Mouse (Mus musculus) intestine, postnatal 0 days (tissue): ENCODE measurements around the gene Pip5k1b. TPM values are rescaled to one million over a fixed set of nuclear protein-coding genes. Genes with fewer than 3 reads are reported as not detected.

Experiments used
- ATAC-seq: fragments of 200-750 bp; cut with Nextera tagmentation; 2 replicates; pipeline ENCODE4 v1.8.0; 2017; ENCODE audit warnings: mild to moderate bottlenecking, moderate TSS enrichment, moderate library complexity
- H3K27ac ChIP-seq: fragments of 300-500 bp; sonication (generic); 2 replicates; pipeline ENCODE4 v1.5.1; 2014; ENCODE audit warnings: mild to moderate bottlenecking, low read depth, low read length, moderate library complexity
- H3K27me3 ChIP-seq: fragments of 300-500 bp; sonication (generic); replicated peaks from 2 replicates; pipeline ENCODE4 v1.6.1; 2014; ENCODE audit warnings: low read length, mixed read lengths; ENCODE audit not compliant: control insufficient read depth, insufficient read depth
- H3K36me3 ChIP-seq: fragments of 300-500 bp; sonication (generic); 2 replicates; pipeline ENCODE4 v1.6.1; 2014; ENCODE audit warnings: mild to moderate bottlenecking, moderate library complexity; ENCODE audit not compliant: control insufficient read depth, insufficient read depth
- H3K4me1 ChIP-seq: fragments of 300-500 bp; sonication (generic); replicated peaks from 2 replicates; pipeline ENCODE4 v1.6.1; 2014; ENCODE audit warnings: antibody characterized with exemption, low read length, mixed read lengths; ENCODE audit not compliant: control insufficient read depth, insufficient read depth
- H3K4me2 ChIP-seq: fragments of 300-500 bp; sonication (generic); replicated peaks from 2 replicates; pipeline ENCODE4 v1.6.1; 2014; ENCODE audit warnings: low read depth, mild to moderate bottlenecking, moderate library complexity
- H3K4me3 ChIP-seq: fragments of 300-500 bp; sonication (generic); 2 replicates; pipeline ENCODE4 v1.5.1; 2014; ENCODE audit warnings: low read depth, low read length
- H3K9ac ChIP-seq: fragments of 300-500 bp; sonication (generic); 2 replicates; pipeline ENCODE4 v1.6.1; 2014; ENCODE audit warnings: mild to moderate bottlenecking, low read depth, low read length
- H3K9me3 ChIP-seq: fragments of 300-500 bp; sonication (generic); 2 replicates; pipeline ENCODE4 v1.6.1; 2016; ENCODE audit warnings: mixed run types; ENCODE audit not compliant: control insufficient read depth
- CTCF ChIP-seq: sonication (generic); IDR thresholded peaks from 2 replicates; pipeline ENCODE4 v1.5.1; 2016; ENCODE audit warnings: low read depth, mild to moderate bottlenecking, control low read depth, antibody characterized with exemption, moderate library complexity
- WGBS: fragments of 180-500 bp; shearing (Covaris S2); extraction: QIAGEN DNeasy Blood & Tissue Kit; methylation state at CpG from one replicate; pipeline ENCODE4 v1.1.7; 2014; 5-methylcytosine and 5-hydroxymethylcytosine counted together
- polyA plus RNA-seq: library from polyadenylated mRNA; unstranded; fragments of >200 nt; fragmentation: Nextera tagmentation; extraction: Ambion mirVana; gene quantifications from 2 replicates; pipeline ENCODE4 v1.2.1, GENCODE M21; 2015

Pip5k1b gene
- polyA plus RNA-seq, 1 experiment from 2014 or later, result 29.4 TPM

DNA sequence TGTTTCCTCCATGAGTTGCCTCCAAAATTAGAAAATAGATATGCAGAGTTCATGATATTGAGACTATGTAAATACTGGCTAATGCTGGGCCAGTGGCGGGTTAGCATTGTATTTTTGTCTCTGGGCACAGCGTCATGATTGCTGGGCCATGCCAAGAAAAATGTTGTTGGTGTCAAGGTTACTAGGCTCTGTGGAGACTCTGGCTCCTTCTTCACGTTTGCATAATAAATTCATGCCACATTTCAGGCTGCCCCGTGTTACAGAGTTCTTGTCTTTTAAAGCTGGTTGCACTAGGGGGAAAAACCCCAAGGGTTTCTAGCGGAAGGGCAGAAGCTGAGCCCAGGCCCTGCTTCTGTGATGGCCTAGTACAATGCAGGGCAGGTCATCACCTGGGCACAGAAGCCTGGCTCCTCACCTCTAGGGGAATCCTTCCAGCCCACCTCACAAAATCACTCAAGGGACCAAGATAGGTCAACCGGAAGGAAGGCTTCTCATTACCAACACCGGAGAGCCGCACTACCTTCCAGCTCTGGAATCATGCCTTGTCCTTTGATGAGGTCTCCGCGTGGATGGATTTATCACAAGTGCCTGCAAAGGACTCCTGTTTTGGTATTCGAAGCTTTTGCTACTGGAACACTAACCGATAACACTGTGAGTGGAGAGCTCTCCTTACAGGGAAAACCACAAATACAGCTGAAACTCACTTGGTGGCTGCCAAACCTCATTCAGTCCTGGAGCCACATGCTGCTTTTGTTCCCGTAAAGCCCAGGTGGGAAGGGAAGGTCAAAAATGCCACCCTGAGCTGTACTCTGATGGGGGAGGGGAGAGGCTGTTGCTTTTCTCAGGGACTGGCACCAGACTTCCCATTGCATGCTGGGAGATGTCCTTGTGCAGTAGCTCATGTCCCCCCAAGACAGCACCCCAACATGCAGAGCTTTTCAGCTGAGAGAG is 248.1 kb downstream of the Pip5k1b start:
- H3K27me3 ChIP-seq, result no peaks in the 10 kb centered on the region
- H3K36me3 ChIP-seq, result peaks cover 8% of the 10 kb centered on the region; the same call in 1 of the 2 replicates
- 79% methylated on average over 13 of the region's 13 CpGs for WGBS
- TF ChIP-seq CTCF, result no peak
- no peaks in the 10 kb centered on the region for H3K4me1 ChIP-seq
- H3K4me3 ChIP-seq, result no peak overlapping the region
- H3K9me3 ChIP-seq, result no peaks in the 10 kb centered on the region
- no peak overlapping the region for H3K9ac ChIP-seq
- no peak overlapping the region for H3K27ac ChIP-seq
- ATAC-seq, result no peak
- no peak overlapping the region for H3K4me2 ChIP-seq

DNA sequence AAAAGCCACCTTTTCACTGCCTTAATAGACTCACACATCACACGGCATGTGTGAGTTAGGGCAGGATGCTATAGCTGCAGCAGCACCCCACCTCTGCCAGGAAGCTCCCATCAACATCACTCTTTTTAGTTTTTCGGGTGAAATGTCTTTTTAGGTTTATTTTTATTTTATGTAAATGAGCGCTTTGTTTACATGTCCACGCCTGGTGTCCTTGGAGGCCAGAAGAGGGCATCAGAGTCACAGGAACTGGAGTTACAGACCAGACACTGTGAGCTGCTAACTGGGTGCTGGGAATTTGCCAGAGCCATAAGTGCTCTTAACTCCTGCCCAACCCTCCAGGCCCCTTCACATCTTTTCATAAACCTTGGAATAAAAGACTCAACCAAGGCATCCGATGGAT is 249.3 kb downstream of the Pip5k1b start:
- Histone ChIP-seq H3K27me3 (no peaks in the 10 kb centered on the region), H3K9ac (no peak overlapping the region), H3K4me2 (no peak overlapping the region), H3K4me3 (no peak overlapping the region), H3K27ac (no peak overlapping the region), H3K4me1 (no peaks in the 10 kb centered on the region), H3K36me3 (peaks cover 14% of the 10 kb centered on the region; the same call in 1 of the 2 replicates), H3K9me3 (no peaks in the 10 kb centered on the region)
- TF ChIP-seq CTCF, result peak; percentile 33
- 90% methylated on average over 5 of the region's 5 CpGs for WGBS
- ATAC-seq, result no peak

- ATAC-seq, result no peak
- Histone ChIP-seq H3K27me3 (no peaks in the 10 kb centered on the region), H3K9ac (no peak overlapping the region), H3K27ac (no peak overlapping the region), H3K4me2 (no peak overlapping the region), H3K36me3 (peaks cover 14% of the 10 kb centered on the region; the same call in 1 of the 2 replicates), H3K4me3 (no peak overlapping the region), H3K4me1 (no peaks in the 10 kb centered on the region), H3K9me3 (no peaks in the 10 kb centered on the region)
- WGBS, result 76% methylated on average over 10 of the region's 10 CpGs
- TF ChIP-seq CTCF, result no peak
Observed at GRCm38 (mm10) chr19:24302198-24302597, 253.5 kb downstream of the Pip5k1b start.

DNA sequence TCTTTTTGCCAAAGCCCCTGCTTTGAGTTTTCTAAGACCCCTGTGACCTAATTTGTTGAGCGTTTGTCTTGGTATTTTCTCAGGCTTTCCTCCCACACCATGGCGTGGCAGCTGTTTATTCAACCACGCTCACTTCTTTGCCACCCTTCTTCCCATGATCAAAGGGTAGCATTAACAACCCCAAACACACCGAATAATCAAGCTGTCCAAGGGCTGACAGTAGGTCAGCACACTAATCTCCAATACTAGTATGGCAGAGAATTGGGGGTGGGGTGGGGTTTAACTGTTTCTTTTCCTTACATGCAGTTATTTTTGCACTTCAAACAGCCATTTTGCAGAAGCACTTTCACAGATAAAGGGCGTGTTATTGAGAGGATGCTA is 253.9 kb downstream of the Pip5k1b start:
- Histone ChIP-seq H3K4me2 (no peak overlapping the region), H3K4me1 (no peaks in the 10 kb centered on the region), H3K27me3 (no peaks in the 10 kb centered on the region), H3K27ac (no peak overlapping the region), H3K36me3 (peaks cover 14% of the 10 kb centered on the region; the same call in 1 of the 2 replicates), H3K4me3 (no peak overlapping the region), H3K9ac (no peak overlapping the region), H3K9me3 (no peaks in the 10 kb centered on the region)
- TF ChIP-seq CTCF, result no peak
- ATAC-seq, result no peak
- 51% methylated on average over 5 of the region's 5 CpGs for WGBS

GRCm38 (mm10) chr19:24300994-24301767 is 254.5 kb downstream of the Pip5k1b start:
- Histone ChIP-seq H3K9me3 (no peaks in the 10 kb centered on the region), H3K9ac (no peak overlapping the region), H3K4me1 (no peaks in the 10 kb centered on the region), H3K4me3 (0 out of 2 replicates have a peak overlapping the region, but pooled peaks have one; percentile 11), H3K4me2 (peak overlapping the region; percentile 45), H3K27me3 (no peaks in the 10 kb centered on the region), H3K36me3 (peaks cover 12% of the 10 kb centered on the region; the same call in 1 of the 2 replicates), H3K27ac (no peak overlapping the region)
- TF ChIP-seq CTCF, result peak; percentile 94
- peak; percentile 73 for ATAC-seq
- WGBS, result 19% methylated on average over 9 of the region's 9 CpGs

DNA sequence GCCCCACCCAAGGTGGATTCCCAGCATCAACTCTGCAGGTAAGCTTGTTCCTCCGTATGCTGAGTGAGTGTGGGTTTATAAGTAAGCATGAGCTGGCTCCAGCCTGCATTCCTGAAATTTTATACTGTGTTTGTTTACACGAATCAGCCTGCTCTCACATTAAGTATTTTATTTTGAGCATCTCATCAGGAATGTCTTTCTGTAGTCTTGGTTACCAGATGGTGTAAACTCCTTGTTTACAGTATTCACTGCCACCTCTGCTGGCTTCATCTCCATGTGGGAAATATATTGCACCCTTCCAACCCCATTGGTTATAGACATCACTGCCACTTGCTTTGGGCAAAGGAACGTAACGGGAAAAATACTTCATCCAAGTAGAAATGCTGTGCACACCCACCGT is 262.1 kb downstream of the Pip5k1b start:
- no peak overlapping the region for H3K9ac ChIP-seq
- H3K4me2 ChIP-seq, result no peak overlapping the region
- peaks cover 12% of the 10 kb centered on the region for H3K36me3 ChIP-seq
- no peak for ATAC-seq
- no peaks in the 10 kb centered on the region for H3K9me3 ChIP-seq
- WGBS, result 63% methylated on average over 5 of the region's 5 CpGs
- no peak overlapping the region for H3K4me3 ChIP-seq
- H3K4me1 ChIP-seq, result no peaks in the 10 kb centered on the region
- no peak for TF ChIP-seq CTCF
- H3K27ac ChIP-seq, result no peak overlapping the region
- no peaks in the 10 kb centered on the region for H3K27me3 ChIP-seq
